Mouse (Mus musculus): ENCODE results near the gene Vipas39. TPM values are rescaled to one million over a fixed set of nuclear protein-coding genes. Genes with fewer than 3 reads are reported as not detected.

Vipas39 gene
- total and polyA plus RNA-seq, 3 experiments: 30.2 to 44.4 (median 32.1) TPM

- Histone ChIP-seq H3K27ac (ENCODE audit: insufficient read depth, low read depth) (no peak overlapping the region), H3K36me3 (replicated peaks in 1 of 2; ENCODE audit: control insufficient read depth in 1 of 2, insufficient read depth in 1 of 2, low read length in 1 of 2) (peaks cover 0 to 4% of the 10 kb centered on the region in 2 experiments), H3K4me3 (replicated peaks in 1 of 3; ENCODE audit: low read depth in 2 of 3, low read length in 2 of 3, poor library complexity in 1 of 3) (no peak overlapping the region), H3K79me2 (replicated peaks; ENCODE audit: control insufficient read depth, extremely low read depth, insufficient read depth, poor library complexity, severe bottlenecking) (no peaks in the 10 kb centered on the region), H3K9me3 (replicated peaks; ENCODE audit: low read length) (peaks cover 6% of the 10 kb centered on the region), H3K4me1 (ENCODE audit: control insufficient read depth in 1 of 2, insufficient read depth in 2 of 2) (peaks cover 6 to 7% of the 10 kb centered on the region in 2 experiments), H3K27me3 (replicated peaks) (no peaks in the 10 kb centered on the region), H3K4me2 (ENCODE audit: insufficient read depth, low read depth, poor library complexity, severe bottlenecking) (no peak overlapping the region), H3K9ac (ENCODE audit: insufficient read depth, low read depth) (no peak overlapping the region)
- TF ChIP-seq TCF12 (IDR thresholded peaks at IDR 0.05; ENCODE audit: low read depth, low read length): no peak
- no peak for TF ChIP-seq POLR2AphosphoS2 (IDR thresholded peaks at IDR 0.05; ENCODE audit: low read depth, low read length)
- no peak for TF ChIP-seq CTCF (conservative IDR thresholded peaks at IDR 0.05 in 1 of 2, IDR thresholded peaks at IDR 0.05 in 1 of 2; ENCODE audit: low read depth in 2 of 2, low read length in 2 of 2)
- TF ChIP-seq EP300 (IDR thresholded peaks at IDR 0.05; ENCODE audit: low read length): no peak
- TF ChIP-seq MAFK (IDR thresholded peaks at IDR 0.05; ENCODE audit: insufficient replicate concordance, low read length): no peak
- no peak for TF ChIP-seq ZKSCAN1 (IDR thresholded peaks at IDR 0.05; ENCODE audit: borderline replicate concordance, low read depth, low read length)
- dilution Hi-C loops (cut with MboI; ENCODE audit: extremely low pct_ligation_motif_present, extremely low pct_unique_long_range_greater_than_20kb, low sequenced_read_pairs) (no loop called here), in situ Hi-C loops (cut with MboI; ENCODE audit: low pct_ligation_motif_present, low pct_unique_long_range_greater_than_20kb, low sequenced_read_pairs) (no loop called here)
- DNase-seq (ENCODE audit: extremely low read depth): no peak
Measured at GRCm38 (mm10) chr12:87284726-87285125, 18.7 kb upstream of the Vipas39 start.

DNA sequence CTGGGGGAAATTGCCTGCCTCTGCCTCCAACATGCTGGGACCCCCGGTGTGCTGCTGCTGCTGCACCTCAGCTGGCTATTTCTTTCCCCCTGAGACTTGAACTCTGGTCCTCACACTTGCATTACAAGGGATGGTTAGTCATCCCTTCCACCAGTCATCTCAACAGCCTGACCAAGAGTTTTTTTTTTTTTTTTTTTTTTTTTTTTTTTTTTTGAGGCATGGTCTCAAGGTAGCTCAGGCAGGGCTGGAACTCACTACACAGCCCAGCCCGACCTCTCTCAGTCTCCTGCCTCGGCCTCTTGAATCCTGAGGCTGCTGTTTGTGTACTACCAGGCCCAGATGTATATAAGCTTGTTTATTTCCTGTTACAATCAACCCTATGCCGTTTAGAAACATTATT, 18.2 kb upstream of the Vipas39 start:
- no peak for DNase-seq (ENCODE audit: extremely low read depth)

DNA sequence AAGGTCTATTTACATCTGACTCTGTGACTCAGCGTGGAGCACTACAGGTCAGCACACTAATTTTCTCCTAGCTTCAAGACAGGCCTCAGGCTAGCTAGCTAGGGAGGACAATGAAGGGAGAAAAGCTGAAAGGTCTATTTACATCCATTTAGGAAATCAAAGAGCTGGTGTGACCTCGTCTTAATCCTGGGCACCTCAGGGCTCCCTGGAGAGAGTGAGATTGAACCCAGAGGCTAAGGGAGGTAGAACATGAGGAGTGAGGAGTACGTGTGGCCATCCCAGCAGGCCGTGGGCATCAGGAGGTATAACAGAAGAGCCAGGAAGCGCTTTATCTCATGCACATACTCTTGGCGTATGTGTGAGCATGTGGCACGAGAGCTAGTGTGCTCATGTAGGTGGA, 17.6 kb upstream of the Vipas39 start:
- dilution Hi-C loops (cut with MboI; ENCODE audit: extremely low pct_ligation_motif_present, extremely low pct_unique_long_range_greater_than_20kb, low sequenced_read_pairs): no loop called here
- TF ChIP-seq MXI1 (IDR thresholded peaks at IDR 0.05; ENCODE audit: low read depth, low read length) (no peak), USF2 (conservative IDR thresholded peaks at IDR 0.05; ENCODE audit: low read depth, low read length) (no peak), ZKSCAN1 (IDR thresholded peaks at IDR 0.05; ENCODE audit: borderline replicate concordance, low read depth, low read length) (no peak), ZC3H11A (IDR thresholded peaks at IDR 0.05; ENCODE audit: low read depth, low read length) (no peak), SIN3A (IDR thresholded peaks at IDR 0.05; ENCODE audit: low read length) (no peak), UBTF (IDR thresholded peaks at IDR 0.05; ENCODE audit: low read depth, low read length) (no peak), TBP (conservative IDR thresholded peaks at IDR 0.05; ENCODE audit: low read depth, low read length) (no peak), MEF2A (IDR thresholded peaks at IDR 0.05; ENCODE audit: borderline replicate concordance, low read depth, low read length) (no peak), NELFE (IDR thresholded peaks at IDR 0.05; ENCODE audit: low read depth, low read length) (no peak), RAD21 (IDR thresholded peaks at IDR 0.05; ENCODE audit: low read depth, low read length) (no peak)
- Histone ChIP-seq H3K4me3 (replicated peaks in 1 of 3; ENCODE audit: low read depth in 2 of 3, low read length in 2 of 3, poor library complexity in 1 of 3) (no peak overlapping the region), H3K4me1 (ENCODE audit: control insufficient read depth in 1 of 2, insufficient read depth in 2 of 2) (peaks cover 6 to 10% of the 10 kb centered on the region in 2 experiments), H3K4me2 (ENCODE audit: insufficient read depth, low read depth, poor library complexity, severe bottlenecking) (no peak overlapping the region), H3K9ac (ENCODE audit: insufficient read depth, low read depth) (no peak overlapping the region), H3K9me3 (replicated peaks; ENCODE audit: low read length) (peaks cover 6% of the 10 kb centered on the region), H3K79me2 (replicated peaks; ENCODE audit: control insufficient read depth, extremely low read depth, insufficient read depth, poor library complexity, severe bottlenecking) (no peaks in the 10 kb centered on the region), H3K36me3 (replicated peaks in 1 of 2; ENCODE audit: control insufficient read depth in 1 of 2, insufficient read depth in 1 of 2, low read length in 1 of 2) (peaks cover 0 to 11% of the 10 kb centered on the region in 2 experiments), H3K27me3 (replicated peaks) (no peaks in the 10 kb centered on the region), H3K27ac (ENCODE audit: insufficient read depth, low read depth) (no peak overlapping the region)
- DNase-seq (ENCODE audit: extremely low read depth): no peak
- in situ Hi-C loops (cut with MboI; ENCODE audit: low pct_ligation_motif_present, low pct_unique_long_range_greater_than_20kb, low sequenced_read_pairs): no loop called here

More for the DNA sequence above, 18.2 kb upstream of the Vipas39 start:
- H3K4me1 ChIP-seq (ENCODE audit: control insufficient read depth in 1 of 2, insufficient read depth in 2 of 2): peaks cover 6 to 10% of the 10 kb centered on the region in 2 experiments
- no peak overlapping the region for H3K9ac ChIP-seq (ENCODE audit: insufficient read depth, low read depth)
- no peak overlapping the region for H3K27ac ChIP-seq (ENCODE audit: insufficient read depth, low read depth)
- dilution Hi-C loops (cut with MboI; ENCODE audit: extremely low pct_ligation_motif_present, extremely low pct_unique_long_range_greater_than_20kb, low sequenced_read_pairs) (no loop called here), in situ Hi-C loops (cut with MboI; ENCODE audit: low pct_ligation_motif_present, low pct_unique_long_range_greater_than_20kb, low sequenced_read_pairs) (no loop called here)
- no peaks in the 10 kb centered on the region for H3K27me3 ChIP-seq (replicated peaks)
- H3K4me3 ChIP-seq (replicated peaks in 1 of 3; ENCODE audit: low read depth in 2 of 3, low read length in 2 of 3, poor library complexity in 1 of 3): no peak overlapping the region
- H3K9me3 ChIP-seq (replicated peaks; ENCODE audit: low read length): peaks cover 6% of the 10 kb centered on the region
- peaks cover 0 to 7% of the 10 kb centered on the region in 2 experiments for H3K36me3 ChIP-seq (replicated peaks in 1 of 2; ENCODE audit: control insufficient read depth in 1 of 2, insufficient read depth in 1 of 2, low read length in 1 of 2)
- H3K79me2 ChIP-seq (replicated peaks; ENCODE audit: control insufficient read depth, extremely low read depth, insufficient read depth, poor library complexity, severe bottlenecking): no peaks in the 10 kb centered on the region
- no peak overlapping the region for H3K4me2 ChIP-seq (ENCODE audit: insufficient read depth, low read depth, poor library complexity, severe bottlenecking)
- TF ChIP-seq MAFK (IDR thresholded peaks at IDR 0.05; ENCODE audit: insufficient replicate concordance, low read length) (no peak), RAD21 (IDR thresholded peaks at IDR 0.05; ENCODE audit: low read depth, low read length) (no peak), MAX (IDR thresholded peaks at IDR 0.05; ENCODE audit: low read length) (no peak), IRF4 (IDR thresholded peaks at IDR 0.05; ENCODE audit: low read depth, low read length) (no peak), JUND (conservative IDR thresholded peaks at IDR 0.05; ENCODE audit: low read depth, low read length) (no peak), CHD1 (IDR thresholded peaks at IDR 0.05; ENCODE audit: low read depth, low read length) (no peak), ZNF384 (IDR thresholded peaks at IDR 0.05; ENCODE audit: low read depth, low read length) (peak; percentile 93), POLR2A (IDR thresholded peaks at IDR 0.05; ENCODE audit: low read depth, low read length) (no peak)
